Mouse (Mus musculus) left cerebral cortex, adult 18-20 months (tissue): ENCODE data around the gene Wnt9b. TPM values are rescaled to one million over a fixed set of nuclear protein-coding genes. Genes with fewer than 3 reads are reported as not detected.
"Not testable (repeated sequence)": the region's sequence is repeated elsewhere in the genome, so short reads cannot be mapped to it uniquely, and the experiment has no call there.

ENCODE experiments used
- DNase-seq, 2 experiments: peaks; one replicate each; pipeline ENCODE4 v3.0.0; 2021 to 2022; ENCODE audit warnings: low spot score in 2 of 2, mixed read lengths in 1 of 2
- long read RNA-seq, 2 experiments: library from polyadenylated mRNA; stranded (forward); transcript quantifications; one replicate each; pipeline ENCODE4 v2.0.0; 2021
- total RNA-seq, 2 experiments: library from RNA; stranded (reverse); gene quantifications; 2 replicates each; pipeline ENCODE4 v1.2.3; 2021

Wnt9b gene
- total RNA-seq, result under 1 TPM; 0.23 to 0.46 TPM
- long read RNA-seq, experiment 1, result 0 reads
- long read RNA-seq, experiment 2, full-length matches to known transcripts, result 1 of 1 reads
- long read RNA-seq, experiment 2, partial matches to known transcripts, result 0 of 1 reads
- long read RNA-seq, experiment 2, other reads (novel, unspliced or antisense), result 0 of 1 reads

DNA sequence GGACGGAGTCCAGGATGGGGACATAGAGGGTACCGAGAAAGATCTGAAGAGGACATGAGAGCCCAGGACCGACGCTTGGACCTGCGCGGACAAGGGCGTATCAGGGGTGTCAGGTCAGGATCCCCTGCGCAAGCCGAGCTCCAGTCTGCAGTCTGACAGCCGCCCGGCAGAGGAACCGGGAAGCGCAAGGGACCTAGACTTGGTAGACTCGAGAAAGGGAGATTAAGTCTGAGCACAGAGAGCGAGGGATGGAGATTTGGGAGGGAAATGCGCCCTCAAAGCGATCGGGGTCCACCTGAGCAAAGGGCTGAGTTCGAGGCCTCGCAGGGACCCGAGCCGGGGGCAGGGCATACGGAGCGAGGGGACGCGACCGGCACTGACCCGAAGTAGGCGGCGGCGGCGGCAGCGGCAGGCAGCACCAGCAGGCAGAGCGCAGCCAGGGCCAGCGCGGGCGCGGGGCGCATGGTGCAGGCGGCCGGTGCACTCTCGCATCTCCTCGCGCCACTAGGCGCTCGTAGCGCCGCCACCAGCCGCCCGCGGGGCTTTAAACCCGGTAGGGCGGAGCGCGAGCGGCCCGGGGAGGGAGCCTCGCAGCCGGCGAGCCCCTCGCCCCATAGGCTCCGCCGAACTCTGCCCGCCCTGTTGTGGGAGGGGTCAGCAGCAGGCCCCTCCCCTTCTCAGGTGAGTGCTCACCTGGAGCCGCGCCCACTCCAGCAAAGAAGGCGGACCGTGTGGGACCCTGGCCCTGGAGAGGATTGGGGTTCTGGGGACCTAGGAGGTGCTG lies at the start of gene Wnt9b:
TSS of gene Wnt9b (minus strand) at position 516 of the 784 bp plus-strand sequence.
- no peak for DNase-seq

DNA sequence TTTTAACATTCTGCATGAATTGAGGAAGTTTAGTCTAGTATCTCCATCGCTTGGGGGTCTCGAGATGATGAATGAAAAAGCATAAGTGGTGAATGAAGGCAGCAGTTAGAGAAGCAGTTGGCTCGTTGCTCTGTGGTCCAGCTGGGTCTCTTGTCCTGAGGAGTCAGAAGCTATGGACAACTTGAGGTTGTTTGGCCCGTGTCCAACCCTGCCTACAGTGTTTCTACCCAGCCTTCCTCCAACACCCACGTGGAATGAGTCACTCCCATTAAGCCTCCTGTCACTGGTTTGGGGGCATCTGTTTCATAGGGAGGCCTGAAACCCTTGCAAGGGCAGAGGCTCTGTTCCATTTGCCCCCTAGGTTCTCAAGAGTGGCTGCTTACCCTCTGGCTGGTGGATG lies 40.3 kb upstream of the Wnt9b start:
- DNase-seq, result peak in 1 of 2 experiments; percentile 50

DNA sequence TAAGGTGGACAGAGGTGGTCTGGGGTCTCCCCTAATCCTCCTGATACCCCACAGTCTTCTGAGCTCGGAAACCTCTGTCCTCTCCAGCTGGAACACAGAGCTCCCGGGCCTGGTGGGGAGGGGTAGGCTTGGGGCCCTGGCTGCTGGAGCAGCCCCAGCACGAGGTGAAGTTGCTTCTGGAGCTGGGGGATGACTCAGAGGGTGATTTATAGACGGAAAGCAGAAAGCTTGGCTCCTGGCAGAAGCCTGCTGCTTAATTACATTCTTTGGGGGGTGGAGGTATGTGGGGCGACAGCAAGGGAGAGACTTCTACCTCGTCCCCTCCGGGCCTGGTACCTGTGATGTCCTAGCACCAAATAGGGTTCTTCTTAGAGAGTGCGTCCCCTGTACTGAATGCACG lies 30.5 kb upstream of the Wnt9b start:
- no peak for DNase-seq

DNA sequence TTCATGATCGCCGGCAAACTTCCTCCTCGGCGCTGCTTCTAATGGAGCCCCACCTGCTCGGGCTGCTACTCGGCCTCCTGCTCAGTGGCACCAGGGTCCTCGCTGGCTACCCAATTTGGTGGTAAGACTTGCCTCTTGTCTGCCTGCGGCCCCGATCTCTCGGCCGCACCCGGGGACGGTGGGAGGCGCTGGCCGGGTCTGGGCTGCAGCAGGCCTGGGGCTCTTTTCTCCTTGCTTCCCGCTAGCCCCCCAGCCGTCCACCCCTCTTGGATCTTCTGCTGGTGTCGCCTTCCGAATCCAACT lies 24.6 kb upstream of the Wnt9b start:
- no peak for DNase-seq

DNA sequence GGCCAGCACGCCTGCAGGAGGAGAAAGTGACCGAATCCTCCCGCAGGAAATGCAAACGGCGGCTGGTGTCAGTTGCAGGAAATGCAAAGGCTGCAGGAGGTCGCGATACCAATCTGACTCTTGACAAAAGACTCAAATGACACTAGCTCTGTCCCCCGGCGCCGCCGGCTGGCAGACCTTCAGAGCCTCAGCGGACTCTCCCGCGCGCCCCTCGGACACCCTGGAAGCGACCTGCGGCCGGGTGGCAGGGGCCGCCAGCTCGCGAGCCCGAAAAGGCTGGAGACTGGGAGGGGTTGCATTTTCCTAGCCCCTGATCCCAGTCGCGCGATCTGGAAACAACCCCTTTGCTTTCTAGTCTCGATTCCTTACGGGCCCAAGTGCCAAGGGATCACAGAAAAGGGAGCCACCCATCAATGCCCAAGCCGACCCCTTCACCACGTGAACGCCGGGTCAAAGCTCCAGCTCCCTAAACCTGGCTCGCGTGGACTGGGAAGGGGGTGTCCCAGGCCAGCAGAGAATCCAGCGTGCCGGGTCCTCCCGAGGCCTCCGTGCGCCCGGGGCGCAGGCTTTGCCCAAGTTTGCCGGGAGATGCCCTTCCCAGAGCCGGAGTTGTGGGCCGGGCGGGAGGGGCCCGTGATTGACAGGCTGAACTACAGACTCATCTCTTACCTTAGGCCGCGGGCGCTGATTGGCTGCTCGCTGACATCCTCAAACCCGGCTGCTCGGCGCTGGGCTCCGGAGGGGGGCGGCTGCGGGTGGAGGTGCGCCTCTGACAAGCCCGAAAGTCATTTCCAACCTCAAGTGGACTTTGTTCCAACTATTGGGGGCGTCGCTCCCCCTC lies 24.0 kb upstream of the Wnt9b start, which contains the start of gene Wnt3:
TSS of gene Wnt3 (plus strand) at position 764 of the 841 bp plus-strand sequence.
- DNase-seq, result no peak

DNA sequence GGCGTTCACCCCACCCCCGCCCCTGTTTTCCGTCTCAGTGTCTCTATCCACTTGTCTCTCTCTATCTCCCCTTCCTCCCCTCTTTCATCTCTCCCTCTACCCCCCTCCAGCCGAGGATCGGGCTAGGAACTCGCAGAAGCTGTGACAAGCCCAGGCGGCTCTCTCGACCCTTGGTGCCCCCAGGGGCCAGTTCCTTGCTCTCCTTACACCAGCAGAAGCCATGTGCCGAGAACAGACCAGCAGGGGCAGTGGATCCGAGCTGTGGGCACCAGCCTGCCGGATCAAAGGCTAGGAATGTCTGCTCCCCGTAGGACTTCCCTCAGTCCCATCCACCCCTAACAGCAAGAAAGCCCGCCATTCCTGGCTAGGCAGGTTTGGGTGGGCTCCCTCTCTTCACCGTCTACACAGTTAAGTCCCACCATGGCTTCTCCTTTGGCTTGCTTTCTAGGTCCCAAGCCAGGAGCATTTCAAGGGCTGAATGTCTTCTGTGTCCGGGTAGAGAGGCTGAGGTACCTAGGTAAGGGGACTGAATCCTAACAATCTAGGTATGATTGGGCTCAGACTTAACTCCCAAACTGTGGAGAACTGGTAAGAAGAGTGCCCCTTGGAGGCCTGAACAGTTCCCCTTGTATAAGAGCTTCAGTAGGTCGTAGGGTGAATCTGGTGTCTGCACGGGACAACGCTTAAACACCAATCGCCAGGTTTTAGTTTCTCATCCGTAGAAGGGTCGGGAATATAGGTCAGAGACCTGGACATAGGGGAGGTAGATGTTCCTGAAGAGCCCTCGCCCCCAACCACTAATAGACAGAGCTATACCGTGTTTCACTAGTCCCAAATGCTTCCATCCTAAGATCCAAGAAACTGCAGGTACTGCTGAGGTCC lies 23.1 kb upstream of the Wnt9b start:
- no peak for DNase-seq

DNA sequence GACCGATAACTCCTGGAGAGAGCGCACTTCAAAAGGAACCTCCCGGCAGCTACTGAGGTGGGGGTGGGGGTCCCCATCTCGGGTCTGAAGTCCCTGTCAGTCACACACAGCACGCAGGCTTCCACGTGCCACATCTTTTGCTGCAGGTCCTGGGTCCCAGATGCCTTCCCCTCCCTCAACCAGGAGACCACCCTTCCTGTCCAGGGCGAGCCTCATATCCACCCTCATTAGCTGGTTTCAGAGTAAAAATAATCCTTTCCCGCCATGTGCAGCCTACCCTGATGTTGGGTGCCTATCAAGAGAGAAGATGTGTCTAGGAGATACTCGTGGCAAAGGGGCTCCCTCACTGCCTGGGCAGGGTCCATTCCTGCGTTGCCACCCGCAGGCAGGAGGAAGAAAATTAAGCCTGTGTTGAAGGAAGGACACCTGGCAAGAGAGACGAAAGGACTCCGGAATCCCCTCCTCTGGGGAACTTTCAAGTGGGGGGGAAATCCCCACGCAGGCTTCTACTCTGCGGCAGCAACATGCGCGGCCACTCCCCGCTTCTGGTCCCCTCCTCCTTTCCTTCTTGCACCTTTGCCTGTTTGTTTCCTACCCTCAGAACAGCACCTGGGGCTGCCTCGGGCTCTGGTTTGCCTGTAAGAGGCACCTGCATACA lies 21.7 kb upstream of the Wnt9b start:
- no peak for DNase-seq

DNA sequence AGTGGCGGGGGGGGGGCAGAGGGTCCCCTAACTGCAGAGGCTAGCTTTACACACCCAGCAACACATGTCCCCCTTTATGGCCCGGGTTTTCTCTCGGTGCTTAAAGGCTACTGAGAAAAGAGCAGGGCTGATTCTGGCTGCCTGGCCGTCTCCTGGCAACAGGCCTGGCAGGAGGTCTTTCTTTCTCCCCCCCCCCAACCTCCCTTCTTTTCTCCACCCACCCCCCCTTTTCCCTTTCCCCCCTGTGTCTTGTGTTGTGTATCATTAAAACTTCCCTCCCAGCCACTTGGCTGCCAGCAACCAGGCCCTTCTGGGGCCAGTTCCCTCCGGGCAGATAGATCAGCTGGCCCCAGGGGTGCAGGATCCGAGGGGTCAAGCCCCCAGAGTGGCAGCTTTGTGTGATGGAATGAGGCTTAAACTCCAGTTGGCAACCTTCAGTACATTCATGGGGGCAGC lies 16.0 kb upstream of the Wnt9b start:
- no peak for DNase-seq

DNA sequence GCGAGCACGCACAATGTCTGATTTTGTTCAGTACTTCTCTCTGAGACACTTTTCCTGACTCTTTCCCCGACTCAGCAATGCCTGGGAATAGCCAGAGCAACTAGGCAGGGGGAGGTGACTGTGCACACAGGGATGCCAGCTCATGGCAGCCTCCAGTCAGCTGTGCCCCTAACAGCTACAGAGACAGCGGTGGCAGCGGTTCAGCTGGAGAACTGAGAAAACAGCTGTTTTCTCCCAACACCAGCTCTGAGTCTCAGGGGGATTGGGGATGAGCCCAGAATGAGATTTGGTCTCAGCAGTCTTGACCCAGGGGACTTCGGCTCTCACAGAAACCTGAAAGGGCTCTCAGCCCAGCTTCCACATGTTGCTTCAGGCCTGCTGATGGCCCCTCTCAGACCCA lies 15.0 kb upstream of the Wnt9b start:
- DNase-seq, result no peak

DNA sequence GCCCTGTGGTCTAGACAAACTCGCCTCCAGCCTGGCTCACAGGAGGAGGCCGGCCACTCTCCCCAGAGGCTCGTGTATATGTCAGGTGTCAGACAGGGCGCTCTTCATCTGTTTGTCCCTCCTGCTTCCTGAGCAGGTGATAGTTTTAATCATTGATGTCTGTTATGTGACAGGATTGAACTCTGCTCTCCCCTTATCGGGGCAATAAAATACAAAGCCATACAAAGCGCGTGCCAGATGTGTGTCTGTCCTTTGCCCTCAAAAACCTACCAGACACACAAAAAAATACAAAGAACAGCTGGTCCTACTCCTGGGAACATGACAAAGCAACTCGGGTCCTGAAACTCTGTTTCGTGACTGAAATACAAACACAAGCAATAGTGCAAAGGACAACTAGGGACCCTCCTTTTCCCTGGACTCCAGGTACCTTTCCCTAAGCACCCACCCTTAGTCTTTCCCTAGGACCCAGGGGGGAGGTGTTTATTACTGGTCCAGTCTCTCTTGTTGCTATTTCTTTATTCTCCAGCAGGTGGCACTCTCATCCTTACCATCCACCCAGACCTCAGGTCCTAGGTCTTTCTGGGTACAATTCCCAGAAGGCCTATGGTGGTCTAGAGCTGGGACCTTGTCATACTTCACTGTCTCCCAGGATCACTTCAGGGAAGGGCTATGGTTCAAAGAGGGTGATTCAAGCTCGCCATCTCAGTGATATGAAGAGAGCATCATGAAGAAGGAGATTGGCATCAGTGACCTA lies 14.0 kb upstream of the Wnt9b start:
- DNase-seq, result peak; percentile 36 to 53

DNA sequence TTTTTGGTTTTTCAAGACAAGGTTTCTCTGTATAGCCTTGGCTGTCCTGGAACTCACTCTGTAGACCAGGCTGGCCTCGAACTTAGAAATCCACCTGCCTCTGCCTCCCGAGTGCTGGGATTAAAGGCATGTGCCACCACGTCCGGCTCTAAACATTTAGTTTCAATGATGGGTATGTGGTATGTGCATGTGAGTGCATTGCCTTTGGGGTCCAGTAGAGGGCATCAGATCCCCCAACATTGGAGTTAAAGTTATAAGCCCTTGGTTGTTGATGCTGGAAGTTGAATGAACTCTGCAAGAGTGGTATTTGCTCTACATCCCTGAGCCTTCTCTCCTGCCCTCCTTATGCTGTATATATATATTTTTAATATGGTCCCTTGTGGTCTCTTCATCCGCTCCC lies 11.3 kb upstream of the Wnt9b start:
- DNase-seq, result not testable (repeated sequence)

DNA sequence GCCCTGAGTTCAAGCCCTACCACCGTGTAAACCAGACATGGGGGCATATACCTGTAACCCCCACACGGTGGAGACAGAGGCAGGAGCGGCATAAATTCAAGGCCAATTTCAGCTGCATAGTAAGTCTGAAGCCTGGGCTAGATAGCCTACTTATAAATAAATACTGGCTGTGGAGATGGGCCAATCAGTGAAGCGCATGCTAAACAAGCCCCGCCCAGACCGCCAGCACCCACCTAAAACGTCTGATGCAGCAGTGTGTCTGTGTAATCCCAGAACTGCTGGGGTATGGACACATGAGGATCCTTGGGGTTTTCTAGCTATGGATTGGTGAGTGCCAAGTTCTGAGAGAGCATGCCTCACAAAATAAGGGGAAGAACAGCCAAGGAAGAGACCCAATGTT lies 10.5 kb upstream of the Wnt9b start:
- no peak for DNase-seq

DNA sequence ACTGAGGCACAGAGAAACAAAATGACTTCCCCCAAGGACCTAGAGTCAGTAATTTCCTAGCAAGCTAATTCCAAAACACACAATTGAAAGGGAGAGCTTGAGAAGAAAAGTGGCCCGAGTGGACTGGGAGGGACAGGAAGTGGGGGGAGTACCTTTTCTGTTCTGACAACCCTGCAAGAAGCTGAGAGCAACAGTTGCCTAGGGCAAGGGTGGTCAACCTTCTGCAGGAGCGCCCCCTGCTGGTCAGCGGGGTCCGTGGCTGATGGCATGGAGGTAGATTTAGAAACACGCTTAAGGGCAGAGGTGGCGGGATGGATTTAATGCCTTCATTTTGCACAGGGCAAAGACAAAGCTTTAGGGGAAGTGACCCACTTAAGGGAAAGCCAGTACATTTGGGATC lies 9.1 kb upstream of the Wnt9b start:
- peak; percentile 63 to 83 for DNase-seq

DNA sequence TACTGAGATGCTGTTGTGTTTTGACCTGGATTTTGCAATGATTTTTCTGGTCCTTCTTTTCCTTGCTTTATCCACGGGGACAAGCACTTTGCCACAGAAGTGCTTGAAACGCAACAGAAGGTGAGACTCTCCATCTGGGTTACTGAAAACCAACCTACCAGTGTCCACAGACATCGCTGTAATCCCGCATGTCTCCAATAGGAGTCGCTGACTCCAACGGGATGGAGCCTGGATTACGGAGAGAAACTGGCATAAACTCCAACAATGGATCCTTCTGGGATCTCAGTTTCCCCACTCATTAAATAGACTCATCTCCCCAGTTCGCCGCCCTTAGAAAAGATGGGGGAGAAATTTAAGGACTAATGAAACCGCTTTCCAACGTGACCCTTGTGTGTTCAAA lies 8.4 kb upstream of the Wnt9b start:
- DNase-seq, result no peak

DNA sequence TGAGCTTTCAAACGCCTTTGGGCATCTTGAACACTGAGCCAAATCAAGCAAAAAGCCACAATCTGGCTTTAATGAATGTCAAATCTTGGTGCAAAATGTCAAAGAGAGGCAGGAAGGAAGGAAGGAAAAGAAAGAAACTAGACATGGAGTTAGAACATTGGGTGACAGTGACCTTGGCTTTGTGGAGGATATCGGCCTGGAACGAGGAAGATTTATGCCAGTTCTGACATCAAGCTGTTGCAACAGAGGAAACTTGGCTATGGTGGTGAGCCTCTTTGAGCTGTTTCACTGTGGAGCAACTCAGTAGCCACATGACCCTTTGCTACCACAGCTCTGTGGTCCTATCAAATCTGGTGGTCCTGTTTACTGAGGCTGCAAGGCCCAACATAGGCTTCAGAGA lies 991 bp upstream of the Wnt9b start:
- DNase-seq, result no peak

DNA sequence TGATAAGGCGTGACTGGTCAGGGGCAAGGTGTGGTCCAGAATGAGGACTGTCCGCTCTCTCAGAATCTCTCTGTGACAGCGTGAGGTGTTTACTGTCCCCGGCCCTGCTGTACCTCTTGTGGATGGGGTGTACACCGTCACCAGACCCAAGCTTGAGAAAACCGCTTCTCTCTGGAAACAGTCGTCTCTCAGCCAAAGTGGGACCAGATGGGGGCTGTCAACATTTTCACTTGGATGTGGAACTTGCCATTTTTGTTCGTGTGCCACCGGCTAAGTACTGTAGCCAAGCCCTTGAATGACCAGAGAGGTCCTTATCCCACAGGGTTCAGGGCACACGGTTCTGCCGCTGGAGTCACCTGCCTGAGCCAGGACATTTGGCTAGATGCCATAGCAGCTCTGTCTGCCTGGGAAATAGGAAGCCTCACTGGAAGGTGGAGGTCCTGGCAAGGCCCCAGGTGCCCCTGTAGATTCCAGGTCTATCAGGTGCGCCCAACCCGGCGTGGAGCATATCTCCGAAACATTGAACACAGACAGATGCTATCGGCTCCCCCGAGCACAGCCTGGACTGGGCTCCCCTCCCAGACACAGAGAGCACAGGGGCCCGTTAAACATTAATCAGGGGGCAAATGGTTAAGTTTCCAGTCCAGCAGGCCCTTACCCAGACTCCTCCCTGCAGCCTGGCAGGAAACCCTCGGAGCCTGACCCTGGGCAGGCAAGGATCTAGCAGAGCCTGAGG lies 14.4 kb downstream of the Wnt9b start:
- no peak for DNase-seq

DNA sequence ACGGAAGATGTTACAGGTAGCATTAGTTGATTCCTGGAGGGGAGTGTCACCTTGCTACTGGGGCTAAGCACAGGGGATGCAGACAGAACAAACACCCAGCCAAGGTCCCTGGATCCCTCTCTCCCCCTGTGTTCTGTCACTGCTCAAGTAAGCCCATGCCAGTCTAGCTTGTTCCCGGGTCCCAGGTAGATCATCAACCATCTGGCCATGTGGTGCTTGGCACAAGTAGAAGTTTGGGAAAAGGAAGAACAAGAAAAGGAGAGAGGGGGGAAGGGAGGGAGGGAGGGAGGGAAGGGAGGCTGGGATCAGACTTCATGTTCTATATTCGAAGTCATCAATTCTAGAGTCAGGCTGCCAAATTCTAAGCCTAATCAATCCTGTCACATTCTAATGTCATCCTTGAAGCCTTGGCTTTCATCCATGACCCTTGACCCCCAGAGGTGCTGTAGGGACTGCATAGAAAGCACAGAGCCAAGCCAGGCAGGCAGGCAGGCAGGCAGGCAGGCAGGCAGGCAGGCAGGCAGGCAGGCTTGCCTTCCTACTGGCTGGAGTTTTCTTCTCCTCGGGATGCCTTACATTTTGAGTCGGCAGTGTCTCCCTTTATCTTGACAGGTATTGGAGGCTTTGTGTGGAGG lies 15.1 kb downstream of the Wnt9b start:
- no peak for DNase-seq

DNA sequence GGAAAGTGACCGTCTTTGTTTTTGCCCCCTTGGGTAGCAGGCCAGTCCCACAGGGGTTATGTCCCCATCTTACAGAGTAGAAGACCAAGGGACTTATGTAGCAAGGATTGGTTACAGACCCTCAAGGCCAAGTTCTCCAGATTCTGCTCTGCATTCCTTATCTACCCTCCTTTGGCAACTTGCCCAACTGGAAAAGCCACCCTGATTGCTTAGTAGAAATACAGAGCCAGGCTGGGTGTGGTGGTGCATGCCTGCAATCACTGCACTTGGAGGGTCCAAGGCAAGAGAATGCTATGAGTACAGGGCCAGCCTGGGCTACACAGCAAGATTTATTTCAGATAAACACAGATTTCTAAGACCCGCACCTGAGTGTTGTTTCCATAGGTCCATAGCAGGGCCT lies 15.7 kb downstream of the Wnt9b start:
- no peak for DNase-seq

DNA sequence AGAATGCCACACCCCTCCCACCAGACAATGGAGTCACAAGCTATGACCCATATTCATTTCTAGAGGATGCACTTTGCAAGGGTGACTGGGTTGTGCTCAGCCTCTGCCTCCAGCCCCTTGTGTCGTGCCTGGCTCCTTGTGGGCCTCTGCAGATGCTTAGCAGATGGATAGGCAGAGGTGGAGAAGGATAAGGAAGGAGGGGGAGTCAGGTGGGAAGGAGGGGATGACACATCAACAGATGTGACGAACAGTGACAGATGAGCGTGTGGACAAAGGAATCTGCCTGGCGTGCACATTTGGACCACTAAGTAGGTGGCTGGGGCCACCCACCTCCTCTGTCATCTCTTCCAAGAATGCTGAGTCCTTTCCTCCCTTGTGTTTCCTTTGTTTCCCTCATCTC lies 16.6 kb downstream of the Wnt9b start:
- DNase-seq, result peak; percentile 54 to 58
